Mouse (Mus musculus): ENCODE data around the gene Fez2. TPM values are rescaled to one million over a fixed set of nuclear protein-coding genes. Genes with fewer than 3 reads are reported as not detected.

Fez2 gene
- polyA plus RNA-seq, 1 experiment, result 18.0 TPM

- Histone ChIP-seq H3K4me3 (ENCODE audit: low read depth, low read length) (no peak overlapping the region), H3K9me3 (replicated peaks; ENCODE audit: control insufficient read depth, insufficient read depth, low read length, poor library complexity, severe bottlenecking) (no peaks in the 10 kb centered on the region), H3K36me3 (ENCODE audit: control insufficient read depth, insufficient read depth, low read length, poor library complexity, severe bottlenecking) (no peaks in the 10 kb centered on the region), H3K27me3 (ENCODE audit: control insufficient read depth, insufficient read depth, low read length, poor library complexity, severe bottlenecking) (no peaks in the 10 kb centered on the region), H3K9ac (ENCODE audit: low read depth, poor library complexity, severe bottlenecking) (no peak overlapping the region), H3K4me1 (ENCODE audit: control insufficient read depth, insufficient read depth, low read length) (no peaks in the 10 kb centered on the region), H3K27ac (ENCODE audit: insufficient read depth, low read length) (no peak overlapping the region)
- TF ChIP-seq POLR2A (IDR thresholded peaks at IDR 0.05; ENCODE audit: insufficient read depth, low read length) (no peak), EP300 (IDR thresholded peaks at IDR 0.05; ENCODE audit: insufficient read depth, low read depth, low read length) (no peak), CTCF (IDR thresholded peaks at IDR 0.05; ENCODE audit: low read depth, low read length) (no peak)
These were observed 65.5 kb downstream of the Fez2 start for GRCm38 (mm10) chr17:78352500-78352855.

- no peaks in the 10 kb centered on the region for H3K4me1 ChIP-seq (ENCODE audit: control insufficient read depth, insufficient read depth, low read length)
- no peaks in the 10 kb centered on the region for H3K36me3 ChIP-seq (ENCODE audit: control insufficient read depth, insufficient read depth, low read length, poor library complexity, severe bottlenecking)
- H3K27ac ChIP-seq (ENCODE audit: insufficient read depth, low read length), result no peak overlapping the region
These were observed 66.1 kb downstream of the Fez2 start for GRCm38 (mm10) chr17:78351676-78352499.

GRCm38 (mm10) chr17:78347111-78347801 lies 70.7 kb downstream of the Fez2 start:
- no peak for TF ChIP-seq EP300 (IDR thresholded peaks at IDR 0.05; ENCODE audit: insufficient read depth, low read depth, low read length)
- TF ChIP-seq CTCF (IDR thresholded peaks at IDR 0.05; ENCODE audit: low read depth, low read length), result no peak
- no peak for TF ChIP-seq POLR2A (IDR thresholded peaks at IDR 0.05; ENCODE audit: insufficient read depth, low read length)
- no peaks in the 10 kb centered on the region for H3K27me3 ChIP-seq (ENCODE audit: control insufficient read depth, insufficient read depth, low read length, poor library complexity, severe bottlenecking)
- no peak overlapping the region for H3K9ac ChIP-seq (ENCODE audit: low read depth, poor library complexity, severe bottlenecking)
- no peak overlapping the region for H3K27ac ChIP-seq (ENCODE audit: insufficient read depth, low read length)
- H3K9me3 ChIP-seq (replicated peaks; ENCODE audit: control insufficient read depth, insufficient read depth, low read length, poor library complexity, severe bottlenecking), result no peaks in the 10 kb centered on the region
- H3K36me3 ChIP-seq (ENCODE audit: control insufficient read depth, insufficient read depth, low read length, poor library complexity, severe bottlenecking), result no peaks in the 10 kb centered on the region
- no peaks in the 10 kb centered on the region for H3K4me1 ChIP-seq (ENCODE audit: control insufficient read depth, insufficient read depth, low read length)
- no peak overlapping the region for H3K4me3 ChIP-seq (ENCODE audit: low read depth, low read length)

More at GRCm38 (mm10) chr17:78351676-78352499, 66.1 kb downstream of the Fez2 start:
- no peak overlapping the region for H3K4me3 ChIP-seq (ENCODE audit: low read depth, low read length)
- H3K9ac ChIP-seq (ENCODE audit: low read depth, poor library complexity, severe bottlenecking), result no peak overlapping the region
- no peak for TF ChIP-seq POLR2A (IDR thresholded peaks at IDR 0.05; ENCODE audit: insufficient read depth, low read length)
- no peak for TF ChIP-seq CTCF (IDR thresholded peaks at IDR 0.05; ENCODE audit: low read depth, low read length)
- no peak for TF ChIP-seq EP300 (IDR thresholded peaks at IDR 0.05; ENCODE audit: insufficient read depth, low read depth, low read length)
- H3K27me3 ChIP-seq (ENCODE audit: control insufficient read depth, insufficient read depth, low read length, poor library complexity, severe bottlenecking), result no peaks in the 10 kb centered on the region
- H3K9me3 ChIP-seq (replicated peaks; ENCODE audit: control insufficient read depth, insufficient read depth, low read length, poor library complexity, severe bottlenecking), result no peaks in the 10 kb centered on the region

- no peak for TF ChIP-seq EP300 (IDR thresholded peaks at IDR 0.05; ENCODE audit: insufficient read depth, low read depth, low read length)
- TF ChIP-seq POLR2A (IDR thresholded peaks at IDR 0.05; ENCODE audit: insufficient read depth, low read length), result no peak
- no peak for TF ChIP-seq CTCF (IDR thresholded peaks at IDR 0.05; ENCODE audit: low read depth, low read length)
- no peak overlapping the region for H3K27ac ChIP-seq (ENCODE audit: insufficient read depth, low read length)
- no peak overlapping the region for H3K9ac ChIP-seq (ENCODE audit: low read depth, poor library complexity, severe bottlenecking)
- H3K9me3 ChIP-seq (replicated peaks; ENCODE audit: control insufficient read depth, insufficient read depth, low read length, poor library complexity, severe bottlenecking), result no peaks in the 10 kb centered on the region
- H3K36me3 ChIP-seq (ENCODE audit: control insufficient read depth, insufficient read depth, low read length, poor library complexity, severe bottlenecking), result no peaks in the 10 kb centered on the region
- H3K4me1 ChIP-seq (ENCODE audit: control insufficient read depth, insufficient read depth, low read length), result no peaks in the 10 kb centered on the region
- no peak overlapping the region for H3K4me3 ChIP-seq (ENCODE audit: low read depth, low read length)
- no peaks in the 10 kb centered on the region for H3K27me3 ChIP-seq (ENCODE audit: control insufficient read depth, insufficient read depth, low read length, poor library complexity, severe bottlenecking)
These were observed 74.3 kb downstream of the Fez2 start for GRCm38 (mm10) chr17:78343688-78344087.

GRCm38 (mm10) chr17:78335250-78335649 lies 82.7 kb downstream of the Fez2 start:
- Histone ChIP-seq H3K4me3 (ENCODE audit: low read depth, low read length) (no peak overlapping the region), H3K36me3 (ENCODE audit: control insufficient read depth, insufficient read depth, low read length, poor library complexity, severe bottlenecking) (no peaks in the 10 kb centered on the region), H3K27ac (ENCODE audit: insufficient read depth, low read length) (no peak overlapping the region), H3K27me3 (ENCODE audit: control insufficient read depth, insufficient read depth, low read length, poor library complexity, severe bottlenecking) (no peaks in the 10 kb centered on the region), H3K9ac (ENCODE audit: low read depth, poor library complexity, severe bottlenecking) (no peak overlapping the region), H3K9me3 (replicated peaks; ENCODE audit: control insufficient read depth, insufficient read depth, low read length, poor library complexity, severe bottlenecking) (no peaks in the 10 kb centered on the region), H3K4me1 (ENCODE audit: control insufficient read depth, insufficient read depth, low read length) (no peaks in the 10 kb centered on the region)
- TF ChIP-seq CTCF (IDR thresholded peaks at IDR 0.05; ENCODE audit: low read depth, low read length) (no peak), POLR2A (IDR thresholded peaks at IDR 0.05; ENCODE audit: insufficient read depth, low read length) (no peak), EP300 (IDR thresholded peaks at IDR 0.05; ENCODE audit: insufficient read depth, low read depth, low read length) (no peak)

- H3K27ac ChIP-seq (ENCODE audit: insufficient read depth, low read length), result no peak overlapping the region
- H3K4me3 ChIP-seq (ENCODE audit: low read depth, low read length), result no peak overlapping the region
- H3K36me3 ChIP-seq (ENCODE audit: control insufficient read depth, insufficient read depth, low read length, poor library complexity, severe bottlenecking), result no peaks in the 10 kb centered on the region
- no peaks in the 10 kb centered on the region for H3K27me3 ChIP-seq (ENCODE audit: control insufficient read depth, insufficient read depth, low read length, poor library complexity, severe bottlenecking)
- no peaks in the 10 kb centered on the region for H3K9me3 ChIP-seq (replicated peaks; ENCODE audit: control insufficient read depth, insufficient read depth, low read length, poor library complexity, severe bottlenecking)
- no peaks in the 10 kb centered on the region for H3K4me1 ChIP-seq (ENCODE audit: control insufficient read depth, insufficient read depth, low read length)
- TF ChIP-seq EP300 (IDR thresholded peaks at IDR 0.05; ENCODE audit: insufficient read depth, low read depth, low read length) (no peak), CTCF (IDR thresholded peaks at IDR 0.05; ENCODE audit: low read depth, low read length) (no peak), POLR2A (IDR thresholded peaks at IDR 0.05; ENCODE audit: insufficient read depth, low read length) (no peak)
- no peak overlapping the region for H3K9ac ChIP-seq (ENCODE audit: low read depth, poor library complexity, severe bottlenecking)
These were observed 84.7 kb downstream of the Fez2 start for GRCm38 (mm10) chr17:78333275-78333674.
